In the genomic region with DNA sequence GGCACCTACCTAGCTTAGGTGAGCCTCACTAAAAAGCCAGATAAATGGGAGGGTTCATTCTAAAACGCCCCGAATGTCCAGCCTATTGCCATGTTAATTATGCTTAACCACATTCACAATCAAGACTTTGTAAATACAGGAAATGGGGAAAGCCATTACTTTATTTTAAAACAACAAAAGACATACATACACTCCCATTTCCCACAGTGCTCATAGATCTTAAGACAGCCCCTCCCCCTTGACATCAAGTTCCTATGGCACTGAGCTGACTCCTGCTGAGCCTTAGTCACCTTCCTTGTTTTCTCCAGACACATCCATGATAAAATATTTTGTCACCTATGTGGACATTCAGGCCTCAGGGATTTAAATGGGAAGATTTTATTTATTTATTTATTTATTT, we compare ENCODE assay signal across 8 mouse cellular contexts. TPM values are rescaled to one million over a fixed set of nuclear protein-coding genes. Genes with fewer than 3 reads are reported as not detected.
DNase-seq lines count a peak whose midpoint lies in the region; ATAC-seq and TF ChIP-seq lines count a peak whose summit lies in the region.

No protein-coding gene starts in this region.

- H3K27me3 ChIP-seq in heart, embryonic 10.5 days (ENCODE audit: insufficient read depth, poor library complexity, severe bottlenecking) = peaks cover 76% of the 10 kb centered on the region
- peaks cover 22% of the 10 kb centered on the region for H3K27me3 ChIP-seq in stomach, embryonic 14.5 days (ENCODE audit: control insufficient read depth, insufficient read depth, low read length)
- peaks cover 9% of the 10 kb centered on the region; the same call in 1 of the 2 replicates for H3K27me3 ChIP-seq in stomach, postnatal 0 days (ENCODE audit: control insufficient read depth, insufficient read depth, low read length)
- peaks cover 50% of the 10 kb centered on the region for H3K27me3 ChIP-seq in limb, embryonic 14.5 days (ENCODE audit: control insufficient read depth, insufficient read depth, low read length)

- no peak overlapping the region for H3K27ac ChIP-seq in heart, embryonic 10.5 days
- no peak overlapping the region for H3K27ac ChIP-seq in stomach, embryonic 14.5 days (ENCODE audit: low read length)
- H3K27ac ChIP-seq in stomach, postnatal 0 days (replicated peaks) = no peak overlapping the region
- no peak overlapping the region for H3K27ac ChIP-seq in limb, embryonic 14.5 days (replicated peaks; ENCODE audit: low read depth, low read length)

- H3K4me3 ChIP-seq in heart, embryonic 10.5 days = peak overlapping the region; percentile 64; the same call in 1 of the 2 replicates
- H3K4me3 ChIP-seq in stomach, embryonic 14.5 days (ENCODE audit: low read depth, low read length) = no peak overlapping the region
- no peak overlapping the region for H3K4me3 ChIP-seq in stomach, postnatal 0 days (ENCODE audit: low read depth, low read length)
- H3K4me3 ChIP-seq in limb, embryonic 14.5 days (replicated peaks; ENCODE audit: low read length) = no peak overlapping the region

- DNase-seq in heart, embryonic 10.5 days (ENCODE audit: low spot score) = no peak
- no peak for DNase-seq in heart, postnatal 4 days
- no peak for DNase-seq in stomach, postnatal 0 days (ENCODE audit: low spot score)
- no peak for DNase-seq in limb, embryonic 14.5 days (ENCODE audit: low spot score)
- DNase-seq in gastrocnemius, postnatal 25 days = no peak
- no peak for DNase-seq in kidney, adult 8-10 months

- no peak for ATAC-seq in stomach, embryonic 14.5 days (ENCODE audit: insufficient number of reproducible peaks, insufficient read depth, low FRiP score, low read depth)
- no peak for ATAC-seq in stomach, postnatal 0 days (ENCODE audit: low FRiP score, low TSS enrichment)
- ATAC-seq in limb, embryonic 14.5 days (ENCODE audit: low FRiP score, low read depth) = no peak
- no peak for ATAC-seq in erythroid progenitor cell, adult 5-6 weeks (replicated peaks; ENCODE audit: low FRiP score, poor library complexity, severe bottlenecking)

- no peak for TF ChIP-seq EP300 in stomach, postnatal 0 days (optimal IDR thresholded peaks at IDR 0.05)

- no peaks in the 10 kb centered on the region for H3K9me3 ChIP-seq in heart, embryonic 10.5 days
- H3K9me3 ChIP-seq in stomach, embryonic 14.5 days (ENCODE audit: control insufficient read depth, low read depth, low read length) = no peaks in the 10 kb centered on the region
- no peaks in the 10 kb centered on the region for H3K9me3 ChIP-seq in stomach, postnatal 0 days (ENCODE audit: control insufficient read depth, low read length)
- H3K9me3 ChIP-seq in limb, embryonic 14.5 days (ENCODE audit: control insufficient read depth, low read length) = no peaks in the 10 kb centered on the region

- TF ChIP-seq CTCF in stomach, postnatal 0 days (IDR thresholded peaks at IDR 0.05; ENCODE audit: low read depth) = no peak

- no peak overlapping the region for H3K9ac ChIP-seq in stomach, embryonic 14.5 days (replicated peaks; ENCODE audit: low read depth, low read length)
- H3K9ac ChIP-seq in stomach, postnatal 0 days (ENCODE audit: low read length) = no peak overlapping the region
- H3K9ac ChIP-seq in limb, embryonic 14.5 days (ENCODE audit: low read depth, low read length, severe bottlenecking) = no peak overlapping the region

- peak overlapping the region; percentile 42 for H3K4me2 ChIP-seq in stomach, embryonic 14.5 days (replicated peaks; ENCODE audit: low read depth, low read length)
- no peak overlapping the region for H3K4me2 ChIP-seq in stomach, postnatal 0 days (replicated peaks; ENCODE audit: low read depth)
- peak overlapping the region; percentile 58; the same call in 1 of the 2 replicates for H3K4me2 ChIP-seq in limb, embryonic 14.5 days (replicated peaks; ENCODE audit: low read depth, low read length, severe bottlenecking)

- H3K36me3 ChIP-seq in heart, embryonic 10.5 days = no peaks in the 10 kb centered on the region
- H3K36me3 ChIP-seq in stomach, embryonic 14.5 days (ENCODE audit: control insufficient read depth, insufficient read depth, low read length) = no peaks in the 10 kb centered on the region
- H3K36me3 ChIP-seq in stomach, postnatal 0 days (ENCODE audit: control insufficient read depth, insufficient read depth, low read length) = no peaks in the 10 kb centered on the region
- no peaks in the 10 kb centered on the region for H3K36me3 ChIP-seq in limb, embryonic 14.5 days (ENCODE audit: control insufficient read depth, insufficient read depth, low read length)

- peaks cover 15% of the 10 kb centered on the region for H3K4me1 ChIP-seq in heart, embryonic 10.5 days
- no peaks in the 10 kb centered on the region for H3K4me1 ChIP-seq in stomach, embryonic 14.5 days (ENCODE audit: control insufficient read depth, insufficient read depth, low read length)
- no peaks in the 10 kb centered on the region for H3K4me1 ChIP-seq in stomach, postnatal 0 days (replicated peaks; ENCODE audit: control insufficient read depth, insufficient read depth)
- H3K4me1 ChIP-seq in limb, embryonic 14.5 days (ENCODE audit: control insufficient read depth, insufficient read depth, low read length) = peaks cover 4% of the 10 kb centered on the region

- TF ChIP-seq POLR2A in limb, embryonic 14.5 days (IDR thresholded peaks at IDR 0.05; ENCODE audit: borderline replicate concordance, extremely low read depth, insufficient read depth, insufficient read length) = no peak

- WGBS in heart, embryonic 10.5 days = 53% methylated on average over 2 of the region's 2 CpGs
- WGBS in stomach, embryonic 14.5 days = 54% methylated on average over 2 of the region's 2 CpGs
- WGBS in stomach, postnatal 0 days = 30% methylated on average over 2 of the region's 2 CpGs
- 43% methylated on average over 2 of the region's 2 CpGs for WGBS in limb, embryonic 14.5 days

RNA-seq across cellular contexts. Expression of gene Dscam, which starts 4.4 kb away (rescaled TPM):
- polyA plus RNA-seq in heart, embryonic 10.5 days (2016; fragmentation: Nextera tagmentation; extraction: Ambion mirVana) = 0.07 and 0.20 TPM in 2 replicates
- total RNA-seq in heart, postnatal 4 days (2021) = under 1 TPM in 1 of 2 experiments, not detected in 1; 0.05 TPM
- polyA plus RNA-seq in stomach, embryonic 14.5 days (2014; fragmentation: Nextera tagmentation; extraction: Ambion mirVana) = 0.30 and 0.64 TPM in 2 replicates
- polyA plus RNA-seq in stomach, postnatal 0 days (2015; fragmentation: Nextera tagmentation; extraction: Ambion mirVana) = 0.08 and 0.13 TPM in 2 replicates
- polyA plus RNA-seq in limb, embryonic 14.5 days (2012; rRNA removed) = 0.15 and 0.20 TPM in 2 replicates
- polyA plus RNA-seq in limb, embryonic 14.5 days (2014; fragmentation: Nextera tagmentation; extraction: Ambion mirVana) = 0.11 and 0.17 TPM in 2 replicates
- total RNA-seq in gastrocnemius, postnatal 25 days (2021) = not detected
- total RNA-seq in erythroid progenitor cell, adult 5-6 weeks (2015; ENCODE audit: low replicate concordance) = 0.36 TPM in 1 of 2 replicates, not detected in the other
- total RNA-seq in erythroid progenitor cell, adult 5-6 weeks (2017; ENCODE audit: low replicate concordance) = not detected in 2 replicates
